Mouse (Mus musculus) CH12.LX (cell line): ENCODE measurements around the gene Lrrc20. TPM values are rescaled to one million over a fixed set of nuclear protein-coding genes. Genes with fewer than 3 reads are reported as not detected.

Experiments
- DNase-seq: peaks from one replicate; pipeline ENCODE4 v3.0.0-alpha.2; 2013; ENCODE audit errors: extremely low read depth
- H3K27ac ChIP-seq: 2 replicates; pipeline ENCODE4 v1.5.1; 2012; ENCODE audit warnings: low read depth, mild to moderate bottlenecking, control low read depth, moderate library complexity; ENCODE audit not compliant: insufficient read depth
- H3K27me3 ChIP-seq: replicated peaks from 2 replicates; pipeline ENCODE3; 2012; ENCODE audit warnings: inconsistent platforms
- H3K36me3 ChIP-seq, 2 experiments: replicated peaks in 1 of 2; 2 replicates each; pipeline versions ENCODE3 to v1.6.1; 2012; ENCODE audit warnings: inconsistent platforms in 1 of 2, low read length in 1 of 2, mild to moderate bottlenecking in 1 of 2, mixed read lengths in 1 of 2, moderate library complexity in 1 of 2; ENCODE audit not compliant: control insufficient read depth in 1 of 2, insufficient read depth in 1 of 2
- H3K4me1 ChIP-seq, 2 experiments: 2 replicates each; pipeline ENCODE4 v1.6.1; 2012; ENCODE audit warnings: inconsistent platforms in 1 of 2, moderate library complexity in 1 of 2; ENCODE audit not compliant: insufficient read depth in 2 of 2, control insufficient read depth in 1 of 2
- H3K4me2 ChIP-seq: 2 replicates; pipeline ENCODE4 v1.6.1; 2012; ENCODE audit warnings: low read depth, mild to moderate bottlenecking, control low read depth; ENCODE audit not compliant: poor library complexity, insufficient read depth, severe bottlenecking
- H3K4me3 ChIP-seq, 3 experiments: fragments of 150-350 bp in 1 of 3; sonication (generic) in 1 of 3; replicated peaks in 1 of 3; 2 replicates each; pipeline versions ENCODE3 to v1.5.1; 2011 to 2012; ENCODE audit warnings: low read depth in 2 of 3, low read length in 2 of 3, mild to moderate bottlenecking in 2 of 3, moderate library complexity in 2 of 3, control low read depth in 1 of 3, improper control_type of control experiment in 1 of 3, inconsistent platforms in 1 of 3, mixed read lengths in 1 of 3; ENCODE audit not compliant: poor library complexity in 1 of 3
- H3K79me2 ChIP-seq: replicated peaks from 2 replicates; pipeline ENCODE4 v1.6.1; 2012; ENCODE audit warnings: mild to moderate bottlenecking, moderate library complexity; ENCODE audit not compliant: control insufficient read depth, poor library complexity, insufficient read depth, severe bottlenecking; ENCODE audit errors: extremely low read depth
- H3K9ac ChIP-seq: 2 replicates; pipeline ENCODE4 v1.6.1; 2012; ENCODE audit warnings: low read depth, mild to moderate bottlenecking, control low read depth, moderate library complexity; ENCODE audit not compliant: insufficient read depth
- H3K9me3 ChIP-seq: replicated peaks from 2 replicates; pipeline ENCODE3; 2012; ENCODE audit warnings: low read length, inconsistent platforms, mixed read lengths
- BHLHE40 ChIP-seq: IDR thresholded peaks from 2 replicates; pipeline ENCODE4 v1.6.1; 2011; ENCODE audit warnings: mild to moderate bottlenecking, low read depth, low read length, improper control_type of control experiment
- CHD1 ChIP-seq: IDR thresholded peaks from 2 replicates; pipeline ENCODE4 v1.6.1; 2012; ENCODE audit warnings: low read depth, low read length, improper control_type of control experiment, inconsistent platforms
- CHD2 ChIP-seq: IDR thresholded peaks from 2 replicates; pipeline ENCODE4 v1.6.1; 2011; ENCODE audit warnings: low read length, improper control_type of control experiment
- E2F4 ChIP-seq: IDR thresholded peaks from 2 replicates; pipeline ENCODE4 v1.6.1; 2011; ENCODE audit warnings: low read depth, low read length, improper control_type of control experiment; ENCODE audit not compliant: insufficient replicate concordance
- EP300 ChIP-seq: IDR thresholded peaks from 2 replicates; pipeline ENCODE4 v1.6.1; 2011; ENCODE audit warnings: low read length, improper control_type of control experiment
- IRF4 ChIP-seq: IDR thresholded peaks from 2 replicates; pipeline ENCODE4 v1.6.1; 2014; ENCODE audit warnings: low read depth, mild to moderate bottlenecking, inconsistent platforms, low read length, improper control_type of control experiment
- JUN ChIP-seq: IDR thresholded peaks from 2 replicates; pipeline ENCODE4 v1.6.1; 2011; ENCODE audit warnings: low read depth, mild to moderate bottlenecking, low read length, improper control_type of control experiment, moderate library complexity; ENCODE audit not compliant: insufficient read depth
- JUND ChIP-seq: conservative IDR thresholded peaks from 2 replicates; pipeline ENCODE4 v1.6.1; 2011; ENCODE audit warnings: low read depth, low read length, improper control_type of control experiment
- KAT2A ChIP-seq: IDR thresholded peaks from 2 replicates; pipeline ENCODE4 v1.6.1; 2012; ENCODE audit warnings: low read length, improper control_type of control experiment, inconsistent platforms; ENCODE audit not compliant: insufficient replicate concordance
- MAX ChIP-seq: IDR thresholded peaks from 2 replicates; pipeline ENCODE4 v1.6.1; 2011; ENCODE audit warnings: low read length, improper control_type of control experiment
- MYC ChIP-seq: IDR thresholded peaks from 2 replicates; pipeline ENCODE4 v1.6.1; 2011; ENCODE audit warnings: low read depth, mild to moderate bottlenecking, improper control_type of control experiment, low read length
- NRF1 ChIP-seq: IDR thresholded peaks from 2 replicates; pipeline ENCODE4 v1.6.1; 2014; ENCODE audit warnings: low read depth, mild to moderate bottlenecking, inconsistent platforms, low read length, improper control_type of control experiment, moderate library complexity
- POLR2A ChIP-seq: IDR thresholded peaks from 2 replicates; pipeline ENCODE4 v1.6.1; 2011; ENCODE audit warnings: low read depth, mild to moderate bottlenecking, improper control_type of control experiment, low read length
- RAD21 ChIP-seq: IDR thresholded peaks from 2 replicates; pipeline ENCODE4 v1.6.1; 2011; ENCODE audit warnings: low read depth, mild to moderate bottlenecking, low read length, improper control_type of control experiment, moderate library complexity
- RCOR1 ChIP-seq: conservative IDR thresholded peaks from 2 replicates; pipeline ENCODE4 v1.6.1; 2012; ENCODE audit warnings: low read depth, mild to moderate bottlenecking, inconsistent platforms, low read length, improper control_type of control experiment
- SMC3 ChIP-seq: IDR thresholded peaks from 2 replicates; pipeline ENCODE4 v1.6.1; 2011; ENCODE audit warnings: low read depth, low read length, improper control_type of control experiment
- UBTF ChIP-seq: IDR thresholded peaks from 2 replicates; pipeline ENCODE4 v1.6.1; 2012; ENCODE audit warnings: low read depth, mild to moderate bottlenecking, inconsistent platforms, low read length, improper control_type of control experiment, moderate library complexity
- USF1 ChIP-seq: IDR thresholded peaks from 2 replicates; pipeline ENCODE4 v1.6.1; 2014; ENCODE audit warnings: low read depth, mild to moderate bottlenecking, inconsistent platforms, low read length, improper control_type of control experiment
- USF2 ChIP-seq: conservative IDR thresholded peaks from 2 replicates; pipeline ENCODE4 v1.6.1; 2011; ENCODE audit warnings: low read depth, low read length, improper control_type of control experiment
- ZKSCAN1 ChIP-seq: IDR thresholded peaks from 2 replicates; pipeline ENCODE4 v1.6.1; 2012; ENCODE audit warnings: low read depth, inconsistent platforms, low read length, improper control_type of control experiment, borderline replicate concordance
- ZMIZ1 ChIP-seq: IDR thresholded peaks from 2 replicates; pipeline ENCODE4 v1.6.1; 2012; ENCODE audit warnings: low read depth, mild to moderate bottlenecking, inconsistent platforms, low read length, improper control_type of control experiment
- dilution Hi-C: fragments of 300-500 bp; cut with MboI; formaldehyde crosslinking; loops from 2 replicates; pipeline ENCODE4 v1.14.3; 2020; ENCODE audit warnings: low sequenced_read_pairs; ENCODE audit not compliant: extremely low pct_unique_long_range_greater_than_20kb, extremely low pct_ligation_motif_present
- in situ Hi-C: fragments of 300-500 bp; cut with MboI; formaldehyde crosslinking; loops from 3 replicates; pipeline ENCODE4 v1.14.3; 2019; ENCODE audit warnings: low sequenced_read_pairs, low pct_ligation_motif_present, low pct_unique_long_range_greater_than_20kb, mixed read lengths
- polyA plus RNA-seq: library from polyadenylated mRNA; unstranded; fragments of >175 nt; gene quantifications from 2 replicates; pipeline ENCODE4 v1.2.1, GENCODE M21; 2012; ENCODE audit warnings: low read depth; ENCODE audit not compliant: insufficient read length
- total RNA-seq, 2 experiments: library from RNA; depleted of rRNA; stranded (reverse); fragments of 300-350 nt in 1 of 2; fragments of >200 nt in 1 of 2; gene quantifications; 2 replicates each; pipeline ENCODE4 v1.2.3; 2012 to 2014

Lrrc20 gene
- total and polyA plus RNA-seq, 3 experiments: 8.0 to 13.7 (median 9.9) TPM

DNA sequence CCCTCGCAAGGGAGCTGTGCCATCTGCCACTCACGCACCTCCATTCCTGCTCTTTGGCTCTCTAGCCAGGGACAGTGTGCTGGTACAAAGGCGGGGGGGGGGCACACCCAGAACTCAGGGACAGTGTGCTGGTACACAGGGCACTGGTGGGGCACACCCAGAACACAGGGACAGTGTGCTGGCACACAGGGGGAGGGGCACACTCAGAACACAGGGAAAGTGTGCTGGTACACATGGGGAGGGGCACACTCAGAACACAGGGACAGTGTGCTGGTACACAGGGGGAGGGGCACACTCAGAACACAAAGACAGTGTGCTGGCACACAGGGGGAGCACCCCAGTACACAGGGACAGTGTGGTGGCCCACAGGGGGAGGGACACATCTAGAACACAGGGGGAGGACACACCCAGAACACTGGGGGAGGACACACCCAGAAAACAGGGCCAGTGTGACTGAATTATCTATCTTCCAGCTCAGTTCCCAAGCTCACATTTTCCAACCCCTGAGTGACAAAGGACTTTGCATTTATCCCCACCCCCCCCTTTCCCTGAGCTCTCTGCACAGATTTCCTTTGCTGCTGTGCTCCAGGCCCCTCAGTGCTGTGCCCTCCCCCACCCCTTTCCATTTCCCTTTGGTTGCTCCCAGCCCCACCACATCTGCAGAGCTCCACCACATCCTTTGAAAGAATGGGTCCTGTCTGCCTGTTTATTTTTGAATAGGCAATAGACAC lies 58.9 kb downstream of the Lrrc20 start:
- H3K9me3 ChIP-seq: no peaks in the 10 kb centered on the region
- no peaks in the 10 kb centered on the region for H3K27me3 ChIP-seq
- no peak for DNase-seq
- H3K36me3 ChIP-seq: peaks cover 0 to 62% of the 10 kb centered on the region in 2 experiments
- H3K27ac ChIP-seq: no peak overlapping the region
- H3K9ac ChIP-seq: no peak overlapping the region
- dilution Hi-C loops: no loop called here
- H3K79me2 ChIP-seq: no peaks in the 10 kb centered on the region
- no peak overlapping the region for H3K4me2 ChIP-seq
- no peak for TF ChIP-seq IRF4
- no peak for TF ChIP-seq NRF1
- no peak for TF ChIP-seq ZMIZ1
- TF ChIP-seq ZKSCAN1: no peak
- no peak for TF ChIP-seq CHD2
- TF ChIP-seq POLR2A: no peak
- TF ChIP-seq, all 38 proteins: peak for 0
- in situ Hi-C loops: no loop called here
- H3K4me1 ChIP-seq: peaks cover 0 to 21% of the 10 kb centered on the region in 2 experiments; a peak in 3 of 4 replicates
- no peak overlapping the region for H3K4me3 ChIP-seq

DNA sequence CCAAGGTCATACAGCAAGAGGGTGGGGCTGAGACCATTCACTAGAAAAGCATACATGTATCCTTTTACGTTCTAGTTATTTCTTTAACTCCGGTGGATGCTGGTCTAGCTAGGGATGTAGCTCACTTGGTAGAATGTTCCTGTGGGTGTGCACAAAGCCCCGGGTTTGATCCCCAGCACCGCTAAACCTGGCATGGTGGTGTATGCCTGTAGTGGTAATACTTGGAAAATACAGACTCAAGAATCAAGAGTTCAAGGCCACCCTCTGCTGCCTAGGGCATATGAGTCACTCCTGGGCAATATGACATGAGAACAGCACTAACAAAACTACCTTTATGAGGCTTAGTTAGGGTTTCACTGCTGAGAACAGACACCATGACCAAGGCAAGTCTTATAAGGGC lies 59.8 kb downstream of the Lrrc20 start:
- Histone ChIP-seq H3K4me2 (no peak overlapping the region), H3K4me1 (peaks cover 0 to 28% of the 10 kb centered on the region in 2 experiments; a peak in 3 of 4 replicates), H3K4me3 (no peak overlapping the region), H3K9me3 (no peaks in the 10 kb centered on the region), H3K36me3 (peaks cover 0 to 58% of the 10 kb centered on the region in 2 experiments), H3K27me3 (no peaks in the 10 kb centered on the region), H3K27ac (no peak overlapping the region), H3K9ac (no peak overlapping the region), H3K79me2 (no peaks in the 10 kb centered on the region)
- DNase-seq: no peak
- TF ChIP-seq ZKSCAN1: no peak
- TF ChIP-seq USF2: no peak
- dilution Hi-C loops: no loop called here
- in situ Hi-C loops: no loop called here

DNA sequence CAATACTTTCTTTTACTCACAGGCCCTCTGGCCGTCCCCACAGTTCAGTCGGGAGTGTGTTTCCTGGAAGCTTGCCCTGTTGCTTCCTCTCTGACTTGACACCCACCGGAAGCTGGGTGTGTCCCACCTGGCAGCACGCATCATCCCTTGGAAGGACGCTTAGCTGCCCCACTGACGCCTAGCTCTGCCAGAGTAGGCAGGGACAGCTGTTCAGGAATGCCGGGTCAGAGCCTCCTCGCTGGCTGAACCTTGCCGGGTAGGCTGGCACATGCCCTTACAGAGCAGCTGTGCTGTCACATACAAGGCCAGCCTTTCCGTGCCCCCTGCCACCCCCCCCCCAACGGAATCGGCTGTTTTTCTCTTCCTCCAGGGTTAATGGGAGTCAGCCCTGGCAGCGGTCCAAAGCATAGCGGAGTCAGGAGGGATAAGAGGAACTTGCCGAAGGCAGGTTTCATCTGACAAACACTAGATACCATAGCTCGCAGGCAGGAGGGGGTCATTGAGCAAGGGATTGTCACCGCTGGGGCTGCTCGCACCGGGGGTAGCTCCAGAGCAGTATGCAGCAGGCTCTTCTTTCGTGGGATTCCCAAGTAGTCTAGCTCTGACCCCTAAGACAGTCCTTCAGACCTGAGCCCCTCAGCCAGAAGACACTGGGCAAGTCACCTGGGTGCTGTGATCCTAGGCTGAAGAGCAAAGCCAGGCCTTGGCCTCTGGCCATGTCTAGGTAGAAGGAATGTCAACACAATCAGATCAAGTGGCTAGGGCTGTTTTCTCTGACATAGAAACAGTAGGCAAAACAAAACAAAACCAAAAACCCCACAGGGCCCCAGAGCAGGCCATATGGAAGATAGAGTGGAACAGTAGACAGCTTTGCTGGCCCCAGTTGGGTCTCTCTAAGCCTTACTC lies 60.8 kb downstream of the Lrrc20 start:
- no peak overlapping the region for H3K4me2 ChIP-seq
- no peak for DNase-seq
- no peaks in the 10 kb centered on the region for H3K9me3 ChIP-seq
- peaks cover 0 to 53% of the 10 kb centered on the region in 2 experiments for H3K36me3 ChIP-seq
- no peak for TF ChIP-seq RCOR1
- TF ChIP-seq BHLHE40: no peak
- TF ChIP-seq MYC: no peak
- TF ChIP-seq USF1: no peak
- TF ChIP-seq JUN: no peak
- no peak for TF ChIP-seq CHD1
- no peak for TF ChIP-seq NRF1
- no peak for TF ChIP-seq SMC3
- no peak for TF ChIP-seq CHD2
- no peak for TF ChIP-seq RAD21
- no peak for TF ChIP-seq E2F4
- TF ChIP-seq EP300: no peak
- TF ChIP-seq ZKSCAN1: no peak
- no peak for TF ChIP-seq POLR2A
- TF ChIP-seq JUND: no peak
- no peak for TF ChIP-seq UBTF
- no peak for TF ChIP-seq MAX
- TF ChIP-seq KAT2A: no peak
- TF ChIP-seq IRF4: no peak
- TF ChIP-seq, all 38 proteins: peak for 0
- Histone ChIP-seq H3K27me3 (no peaks in the 10 kb centered on the region), H3K9ac (no peak overlapping the region), H3K27ac (no peak overlapping the region), H3K79me2 (no peaks in the 10 kb centered on the region), H3K4me1 (peaks cover 0 to 31% of the 10 kb centered on the region in 2 experiments; a peak in 3 of 4 replicates), H3K4me3 (no peak overlapping the region)
- in situ Hi-C loops: no loop called here
- dilution Hi-C loops: no loop called here
